Mouse (Mus musculus) yolk sac, embryonic 10.5 days (tissue): ENCODE results near the gene Cabs1.

Experiments
- DNase-seq: peaks from one replicate; pipeline ENCODE4 v3.0.0-alpha.2; 2017; ENCODE audit warnings: low spot score

The Cabs1 gene

GRCm38 (mm10) chr5:87979139-87979538 lies at the start of gene Cabs1:
Gene Cabs1, plus strand, starts transcription at chr5:87979439.
- no peak for DNase-seq

- DNase-seq = no peak
Observed at GRCm38 (mm10) chr5:87931603-87932002, 47.6 kb upstream of the Cabs1 start.

GRCm38 (mm10) chr5:87940752-87941151 lies 38.5 kb upstream of the Cabs1 start:
- no peak for DNase-seq

GRCm38 (mm10) chr5:87942515-87942914 lies 36.7 kb upstream of the Cabs1 start:
- DNase-seq = no peak

GRCm38 (mm10) chr5:87951836-87952235 lies 27.4 kb upstream of the Cabs1 start:
- DNase-seq = no peak

GRCm38 (mm10) chr5:87969201-87969600 lies 10.0 kb upstream of the Cabs1 start, which contains the start of the genes 2310003L06Rik and Gm28434:
Gene 2310003L06Rik, plus strand, starts transcription at chr5:87969459.
Gene Gm28434, plus strand, starts transcription at chr5:87969517.
- no peak for DNase-seq

GRCm38 (mm10) chr5:87982468-87983214 lies 3.4 kb downstream of the Cabs1 start:
- DNase-seq = no peak

- DNase-seq = no peak
Observed at GRCm38 (mm10) chr5:88002249-88002648, 23.0 kb downstream of the Cabs1 start, which contains the start of gene Smr3a. Gene Smr3a, plus strand, starts transcription at chr5:88002549.

GRCm38 (mm10) chr5:88005241-88005640 lies 26.0 kb downstream of the Cabs1 start:
- no peak for DNase-seq
